Mouse (Mus musculus): ENCODE measurements at regions not wholly inside any gene's neighbourhood (a gene's known extent, or its start where the extent isn't known, plus 50 kb on each side); places are given as distances from the start of the nearest gene placed in this dataset.

DNA sequence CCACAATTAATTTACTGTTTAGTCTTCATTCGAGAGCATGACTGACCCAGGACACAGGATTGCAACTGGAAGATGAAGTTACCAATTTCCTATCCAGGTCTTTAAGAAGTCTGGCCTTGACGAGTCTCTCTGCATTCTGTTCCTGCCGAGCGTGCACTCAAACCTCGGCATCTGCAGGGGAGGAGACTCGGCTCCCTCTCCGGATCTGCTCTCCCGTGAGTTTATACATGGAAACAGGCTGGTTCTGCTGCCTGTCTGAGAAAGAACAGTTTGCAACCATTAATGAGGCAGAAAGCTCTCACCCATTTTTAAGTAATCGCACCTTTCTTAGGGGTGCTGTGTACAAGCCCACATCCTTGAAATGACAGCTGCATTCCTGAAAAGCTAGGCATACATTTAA lies 83.7 kb downstream of the Amer2 start:
- no peaks in the 10 kb centered on the region for H3K27me3 ChIP-seq (ENCODE audit: control insufficient read depth, insufficient read depth, low read length)
- H3K4me1 ChIP-seq (replicated peaks; ENCODE audit: control insufficient read depth, insufficient read depth), result no peaks in the 10 kb centered on the region
- no peak overlapping the region for H3K4me2 ChIP-seq (replicated peaks; ENCODE audit: low read depth)
- H3K27ac ChIP-seq (replicated peaks), result no peak overlapping the region
- ATAC-seq (ENCODE audit: low FRiP score, low TSS enrichment), result no peak
- 55% methylated on average over 9 of the region's 9 CpGs for WGBS
- no peak overlapping the region for H3K4me3 ChIP-seq (ENCODE audit: low read depth, low read length)
- H3K9me3 ChIP-seq (ENCODE audit: control insufficient read depth, low read length), result no peaks in the 10 kb centered on the region
- DNase-seq (ENCODE audit: low spot score), result no peak
- no peak overlapping the region for H3K9ac ChIP-seq (ENCODE audit: low read length)
- H3K36me3 ChIP-seq (ENCODE audit: control insufficient read depth, insufficient read depth, low read length), result no peaks in the 10 kb centered on the region
- TF ChIP-seq CTCF (IDR thresholded peaks at IDR 0.05; ENCODE audit: low read depth) (no peak), EP300 (optimal IDR thresholded peaks at IDR 0.05) (no peak)

DNA sequence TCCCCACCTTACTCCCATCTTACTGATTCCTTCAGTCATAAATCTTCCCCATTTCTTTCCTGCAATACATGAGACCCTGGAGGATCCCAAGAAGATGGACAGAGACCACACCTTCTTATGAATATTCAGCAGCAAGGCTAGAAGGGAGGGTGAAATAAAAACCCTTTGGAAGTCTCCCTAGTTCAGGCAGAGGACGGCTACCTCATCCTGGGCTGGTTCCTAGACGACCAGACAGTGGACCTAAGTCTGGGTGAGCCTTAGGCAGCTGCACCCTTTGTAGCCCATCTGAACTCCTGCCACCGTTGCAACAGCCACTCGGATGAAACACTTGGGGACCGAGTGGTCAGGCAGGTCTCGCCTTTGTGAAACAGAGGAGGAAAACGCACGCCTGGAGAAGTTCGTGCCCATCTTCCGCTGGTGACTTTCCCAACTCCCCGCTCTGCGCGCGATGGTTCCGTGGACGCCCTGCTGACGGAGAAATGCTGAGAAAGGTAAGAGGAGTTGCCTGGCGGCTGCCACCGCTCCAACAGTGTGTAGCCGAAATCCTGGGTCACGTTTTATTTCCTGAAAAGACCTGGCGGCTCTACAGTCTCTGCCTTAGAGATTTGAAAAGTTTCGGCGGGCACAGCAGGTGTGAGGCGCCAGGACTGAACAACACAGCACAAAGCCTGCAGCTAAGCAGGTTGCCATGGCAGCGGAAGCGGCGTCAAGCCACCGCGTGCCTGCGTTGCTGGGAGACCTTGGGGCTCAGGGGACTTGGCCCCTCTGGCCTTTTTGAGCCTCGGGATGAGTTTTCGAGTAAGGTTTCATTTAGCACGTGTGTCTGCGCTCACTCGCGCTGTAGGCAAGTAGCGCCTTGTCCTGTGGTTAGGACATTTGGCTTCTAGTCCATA lies 112.2 kb downstream of the Amer2 start:
- peak overlapping the region; percentile 64 for H3K4me2 ChIP-seq (replicated peaks; ENCODE audit: low read depth)
- no peak overlapping the region; the same call in 1 of the 2 replicates for H3K9ac ChIP-seq (ENCODE audit: low read length)
- peak overlapping the region; percentile 38 for H3K4me3 ChIP-seq (ENCODE audit: low read depth, low read length)
- ATAC-seq (ENCODE audit: low FRiP score, low TSS enrichment) (peak; percentile 76), DNase-seq (ENCODE audit: low spot score) (peak; percentile 71)
- no peak overlapping the region for H3K27ac ChIP-seq (replicated peaks)
- H3K27me3 ChIP-seq (ENCODE audit: control insufficient read depth, insufficient read depth, low read length), result no peaks in the 10 kb centered on the region
- no peaks in the 10 kb centered on the region for H3K4me1 ChIP-seq (replicated peaks; ENCODE audit: control insufficient read depth, insufficient read depth)
- H3K9me3 ChIP-seq (ENCODE audit: control insufficient read depth, low read length), result no peaks in the 10 kb centered on the region
- H3K36me3 ChIP-seq (ENCODE audit: control insufficient read depth, insufficient read depth, low read length), result no peaks in the 10 kb centered on the region
- TF ChIP-seq CTCF (IDR thresholded peaks at IDR 0.05; ENCODE audit: low read depth) (no peak), EP300 (optimal IDR thresholded peaks at IDR 0.05) (no peak)
- under 1% methylated on average over 38 of the region's 38 CpGs for WGBS

DNA sequence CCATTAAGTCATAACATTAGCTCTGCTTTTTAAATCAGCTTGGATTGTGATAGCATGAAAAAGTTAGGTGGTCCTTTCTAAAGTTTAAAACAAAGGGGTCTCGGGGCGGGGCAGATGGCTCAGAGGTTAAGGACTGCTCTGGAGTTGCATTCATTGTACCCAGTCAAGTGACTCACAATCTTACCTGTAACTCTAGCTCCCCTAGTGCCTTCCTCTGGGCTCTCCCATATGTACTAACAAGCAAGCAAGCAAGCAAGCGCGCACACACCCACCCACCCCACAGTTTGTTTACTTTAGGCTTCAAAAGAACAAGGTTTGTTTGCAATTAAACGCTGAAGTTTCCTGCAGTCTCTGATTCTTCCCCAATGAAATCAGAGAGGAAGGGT lies 112.8 kb downstream of the Amer2 start:
- H3K9ac ChIP-seq (ENCODE audit: low read length), result no peak overlapping the region; the same call in 1 of the 2 replicates
- no peaks in the 10 kb centered on the region for H3K4me1 ChIP-seq (replicated peaks; ENCODE audit: control insufficient read depth, insufficient read depth)
- no peaks in the 10 kb centered on the region for H3K9me3 ChIP-seq (ENCODE audit: control insufficient read depth, low read length)
- peak overlapping the region; percentile 64 for H3K4me2 ChIP-seq (replicated peaks; ENCODE audit: low read depth)
- H3K27ac ChIP-seq (replicated peaks), result no peak overlapping the region
- TF ChIP-seq EP300 (optimal IDR thresholded peaks at IDR 0.05) (no peak), CTCF (IDR thresholded peaks at IDR 0.05; ENCODE audit: low read depth) (peak; percentile 56)
- H3K4me3 ChIP-seq (ENCODE audit: low read depth, low read length), result peak overlapping the region; percentile 38
- no peaks in the 10 kb centered on the region for H3K36me3 ChIP-seq (ENCODE audit: control insufficient read depth, insufficient read depth, low read length)
- peak; percentile 93 for ATAC-seq (ENCODE audit: low FRiP score, low TSS enrichment)
- H3K27me3 ChIP-seq (ENCODE audit: control insufficient read depth, insufficient read depth, low read length), result no peaks in the 10 kb centered on the region
- peak; percentile 68 for DNase-seq (ENCODE audit: low spot score)
- 2% methylated on average over 5 of the region's 5 CpGs for WGBS

GRCm38 (mm10) chr14:60486278-60486935 lies 113.3 kb downstream of the Amer2 start:
- Histone ChIP-seq H3K9ac (ENCODE audit: low read length) (no peak overlapping the region), H3K27me3 (ENCODE audit: control insufficient read depth, insufficient read depth, low read length) (no peaks in the 10 kb centered on the region), H3K4me2 (replicated peaks; ENCODE audit: low read depth) (peak overlapping the region; percentile 31; the same call in 1 of the 2 replicates), H3K36me3 (ENCODE audit: control insufficient read depth, insufficient read depth, low read length) (no peaks in the 10 kb centered on the region), H3K4me1 (replicated peaks; ENCODE audit: control insufficient read depth, insufficient read depth) (no peaks in the 10 kb centered on the region), H3K4me3 (ENCODE audit: low read depth, low read length) (no peak overlapping the region), H3K27ac (replicated peaks) (no peak overlapping the region), H3K9me3 (ENCODE audit: control insufficient read depth, low read length) (no peaks in the 10 kb centered on the region)
- ATAC-seq (ENCODE audit: low FRiP score, low TSS enrichment) (peak; percentile 48; the same call in 1 of the 2 replicates), DNase-seq (ENCODE audit: low spot score) (peak; percentile 63)
- TF ChIP-seq CTCF (IDR thresholded peaks at IDR 0.05; ENCODE audit: low read depth), result no peak
- no peak for TF ChIP-seq EP300 (optimal IDR thresholded peaks at IDR 0.05)
- 2% methylated on average over 9 of the region's 9 CpGs for WGBS

GRCm38 (mm10) chr14:60489111-60489510 lies 116.1 kb downstream of the Amer2 start:
- WGBS, result 85% methylated on average over 4 of the region's 4 CpGs
- Histone ChIP-seq H3K4me2 (replicated peaks; ENCODE audit: low read depth) (no peak overlapping the region), H3K9me3 (ENCODE audit: control insufficient read depth, low read length) (no peaks in the 10 kb centered on the region), H3K4me1 (replicated peaks; ENCODE audit: control insufficient read depth, insufficient read depth) (no peaks in the 10 kb centered on the region), H3K4me3 (ENCODE audit: low read depth, low read length) (no peak overlapping the region), H3K27me3 (ENCODE audit: control insufficient read depth, insufficient read depth, low read length) (no peaks in the 10 kb centered on the region), H3K36me3 (ENCODE audit: control insufficient read depth, insufficient read depth, low read length) (no peaks in the 10 kb centered on the region), H3K9ac (ENCODE audit: low read length) (no peak overlapping the region), H3K27ac (replicated peaks) (no peak overlapping the region)
- DNase-seq (ENCODE audit: low spot score) (no peak), ATAC-seq (ENCODE audit: low FRiP score, low TSS enrichment) (no peak)
- no peak for TF ChIP-seq EP300 (optimal IDR thresholded peaks at IDR 0.05)
- no peak for TF ChIP-seq CTCF (IDR thresholded peaks at IDR 0.05; ENCODE audit: low read depth)

DNA sequence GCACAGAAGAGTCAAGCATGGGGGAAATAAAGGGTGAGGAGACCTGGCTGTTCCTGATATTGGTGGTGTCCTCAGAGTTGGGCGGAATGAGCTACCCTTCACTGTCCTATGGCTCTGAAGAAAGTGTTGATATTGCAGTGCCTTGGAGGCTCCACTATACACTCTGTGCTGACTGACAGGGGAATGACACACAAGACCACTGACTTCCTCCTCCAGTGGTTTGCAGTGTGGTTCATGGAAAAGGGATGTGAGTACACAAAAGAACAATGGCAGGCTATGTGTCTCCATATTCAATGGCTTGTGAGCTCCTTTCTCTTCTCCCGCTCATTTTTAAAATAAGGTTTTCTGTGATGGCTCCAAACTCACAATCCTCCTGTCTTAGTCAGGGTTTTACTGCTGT lies 117.8 kb downstream of the Amer2 start:
- WGBS, result 92% methylated on average over 2 of the region's 2 CpGs
- H3K9me3 ChIP-seq (ENCODE audit: control insufficient read depth, low read length), result no peaks in the 10 kb centered on the region

More for the DNA sequence above, 117.8 kb downstream of the Amer2 start:
- TF ChIP-seq EP300 (optimal IDR thresholded peaks at IDR 0.05) (no peak), CTCF (IDR thresholded peaks at IDR 0.05; ENCODE audit: low read depth) (no peak)
- ATAC-seq (ENCODE audit: low FRiP score, low TSS enrichment) (no peak), DNase-seq (ENCODE audit: low spot score) (no peak)
- no peak overlapping the region for H3K27ac ChIP-seq (replicated peaks)
- H3K4me1 ChIP-seq (replicated peaks; ENCODE audit: control insufficient read depth, insufficient read depth), result no peaks in the 10 kb centered on the region
- H3K27me3 ChIP-seq (ENCODE audit: control insufficient read depth, insufficient read depth, low read length), result no peaks in the 10 kb centered on the region
- no peak overlapping the region for H3K4me2 ChIP-seq (replicated peaks; ENCODE audit: low read depth)
- no peak overlapping the region for H3K4me3 ChIP-seq (ENCODE audit: low read depth, low read length)
- no peaks in the 10 kb centered on the region for H3K36me3 ChIP-seq (ENCODE audit: control insufficient read depth, insufficient read depth, low read length)
- H3K9ac ChIP-seq (ENCODE audit: low read length), result no peak overlapping the region
